Mouse (Mus musculus) thymus, adult 2 months (tissue): Measurements from ENCODE around the gene Lgalsl.

Experiments
- CTCF ChIP-seq: fragments of 200-500 bp; IDR thresholded peaks from 2 replicates; pipeline ENCODE4 v1.5.1; 2012; ENCODE audit warnings: mild to moderate bottlenecking, control low read depth, low read length, moderate library complexity, borderline replicate concordance; ENCODE audit not compliant: control insufficient read depth, poor library complexity, insufficient read depth; ENCODE audit errors: extremely low read depth
- POLR2A ChIP-seq: fragments of 200-500 bp; IDR thresholded peaks from 2 replicates; pipeline ENCODE4 v1.6.1; 2012; ENCODE audit warnings: mild to moderate bottlenecking, low read length, control low read depth, moderate library complexity; ENCODE audit not compliant: control insufficient read depth, poor library complexity, insufficient read depth; ENCODE audit errors: extremely low read depth

- TF ChIP-seq CTCF (no peak), POLR2A (no peak)
Measured at GRCm38 (mm10) chr11:20805604-20806249, 25.1 kb downstream of the Lgalsl start.
